Mouse (Mus musculus): Measurements from ENCODE around the gene Nrxn3. TPM values are rescaled to one million over a fixed set of nuclear protein-coding genes. Genes with fewer than 3 reads are reported as not detected.

Gene Nrxn3
- polyA plus RNA-seq, 1 experiment from 2014 or later, result 88.1 TPM

- no peak overlapping the region for H3K4me3 ChIP-seq (replicated peaks)
- H3K9me3 ChIP-seq, result no peaks in the 10 kb centered on the region
- H3K27ac ChIP-seq, result no peak overlapping the region
- H3K4me1 ChIP-seq (replicated peaks), result no peaks in the 10 kb centered on the region
- no peak overlapping the region for H3K9ac ChIP-seq (replicated peaks)
- no peak for ATAC-seq
- H3K27me3 ChIP-seq, result no peaks in the 10 kb centered on the region
- no peaks in the 10 kb centered on the region for H3K36me3 ChIP-seq
- H3K4me2 ChIP-seq (replicated peaks), result no peak overlapping the region
- 92% methylated on average over 6 of the region's 6 CpGs for WGBS
Observed at GRCm38 (mm10) chr12:89794741-89795140, 1072.1 kb downstream of the Nrxn3 start.

GRCm38 (mm10) chr12:89808217-89808616 lies 1085.5 kb downstream of the Nrxn3 start:
- peaks cover 8% of the 10 kb centered on the region for H3K27me3 ChIP-seq
- no peak overlapping the region for H3K4me2 ChIP-seq (replicated peaks)
- H3K9ac ChIP-seq (replicated peaks), result no peak overlapping the region
- no peaks in the 10 kb centered on the region for H3K36me3 ChIP-seq
- H3K4me3 ChIP-seq (replicated peaks), result no peak overlapping the region
- no peaks in the 10 kb centered on the region for H3K9me3 ChIP-seq
- H3K27ac ChIP-seq, result no peak overlapping the region
- WGBS, result 63% methylated on average over 3 of the region's 3 CpGs
- H3K4me1 ChIP-seq (replicated peaks), result peaks cover 19% of the 10 kb centered on the region
- no peak for ATAC-seq

- H3K9ac ChIP-seq (replicated peaks), result no peak overlapping the region
- H3K4me1 ChIP-seq (replicated peaks), result peaks cover 24% of the 10 kb centered on the region
- WGBS, result 81% methylated on average over 5 of the region's 5 CpGs
- ATAC-seq, result no peak
- no peak overlapping the region for H3K4me3 ChIP-seq (replicated peaks)
- H3K27ac ChIP-seq, result no peak overlapping the region
- H3K4me2 ChIP-seq (replicated peaks), result no peak overlapping the region
- H3K27me3 ChIP-seq, result peaks cover 21% of the 10 kb centered on the region
- H3K9me3 ChIP-seq, result no peaks in the 10 kb centered on the region
- no peaks in the 10 kb centered on the region for H3K36me3 ChIP-seq
Observed at GRCm38 (mm10) chr12:89810146-89810545, 1087.5 kb downstream of the Nrxn3 start.

GRCm38 (mm10) chr12:89811815-89812549 lies 1089.3 kb downstream of the Nrxn3 start:
- WGBS, result under 1% methylated on average over 36 of the region's 36 CpGs
- Histone ChIP-seq H3K27me3 (peaks cover 21% of the 10 kb centered on the region), H3K9ac (replicated peaks) (peak overlapping the region; percentile 68), H3K36me3 (no peaks in the 10 kb centered on the region), H3K27ac (peak overlapping the region; percentile 62), H3K4me1 (replicated peaks) (peaks cover 35% of the 10 kb centered on the region), H3K9me3 (no peaks in the 10 kb centered on the region), H3K4me2 (replicated peaks) (peak overlapping the region; percentile 90), H3K4me3 (replicated peaks) (peak overlapping the region; percentile 50)
- ATAC-seq, result peak; percentile 97

- Histone ChIP-seq H3K36me3 (no peaks in the 10 kb centered on the region), H3K4me2 (replicated peaks) (peak overlapping the region; percentile 90), H3K27ac (peak overlapping the region; percentile 39; the same call in 1 of the 2 replicates), H3K27me3 (peaks cover 21% of the 10 kb centered on the region), H3K9me3 (no peaks in the 10 kb centered on the region), H3K4me3 (replicated peaks) (peak overlapping the region; percentile 50), H3K4me1 (replicated peaks) (peaks cover 42% of the 10 kb centered on the region), H3K9ac (replicated peaks) (peak overlapping the region; percentile 68)
- WGBS, result under 1% methylated on average over 17 of the region's 17 CpGs
- no peak; the same call in 1 of the 2 replicates for ATAC-seq
Observed at GRCm38 (mm10) chr12:89812550-89813207, 1090.0 kb downstream of the Nrxn3 start.

- H3K9ac ChIP-seq (replicated peaks), result peak overlapping the region; percentile 43
- H3K9me3 ChIP-seq, result no peaks in the 10 kb centered on the region
- peaks cover 46% of the 10 kb centered on the region for H3K4me1 ChIP-seq (replicated peaks)
- H3K4me2 ChIP-seq (replicated peaks), result peak overlapping the region; percentile 90
- ATAC-seq, result no peak
- H3K4me3 ChIP-seq (replicated peaks), result peak overlapping the region; percentile 50
- WGBS, result 7% methylated on average over 13 of the region's 13 CpGs
- H3K36me3 ChIP-seq, result no peaks in the 10 kb centered on the region
- no peak overlapping the region for H3K27ac ChIP-seq
- H3K27me3 ChIP-seq, result peaks cover 21% of the 10 kb centered on the region
Observed at GRCm38 (mm10) chr12:89813294-89813693, 1090.6 kb downstream of the Nrxn3 start.

- no peak for ATAC-seq
- H3K4me3 ChIP-seq (replicated peaks), result peak overlapping the region; percentile 50
- no peaks in the 10 kb centered on the region for H3K9me3 ChIP-seq
- peak overlapping the region; percentile 43 for H3K9ac ChIP-seq (replicated peaks)
- no peaks in the 10 kb centered on the region for H3K36me3 ChIP-seq
- peaks cover 21% of the 10 kb centered on the region for H3K27me3 ChIP-seq
- H3K4me1 ChIP-seq (replicated peaks), result peaks cover 46% of the 10 kb centered on the region
- no peak overlapping the region for H3K27ac ChIP-seq
- H3K4me2 ChIP-seq (replicated peaks), result peak overlapping the region; percentile 90
- WGBS, result 76% methylated on average over 5 of the region's 5 CpGs
Observed at GRCm38 (mm10) chr12:89813718-89814117, 1091.0 kb downstream of the Nrxn3 start.

GRCm38 (mm10) chr12:89814536-89814935 lies 1091.9 kb downstream of the Nrxn3 start:
- Histone ChIP-seq H3K4me1 (replicated peaks) (peaks cover 46% of the 10 kb centered on the region), H3K4me2 (replicated peaks) (peak overlapping the region; percentile 90), H3K27me3 (peaks cover 21% of the 10 kb centered on the region), H3K27ac (0 out of 2 replicates have a peak overlapping the region, but pooled peaks have one; percentile 30), H3K9ac (replicated peaks) (no peak overlapping the region), H3K9me3 (no peaks in the 10 kb centered on the region), H3K4me3 (replicated peaks) (peak overlapping the region; percentile 50), H3K36me3 (no peaks in the 10 kb centered on the region)
- 47% methylated on average over 4 of the region's 4 CpGs for WGBS
- no peak for ATAC-seq

- peaks cover 14% of the 10 kb centered on the region; the same call in 1 of the 2 replicates for H3K27me3 ChIP-seq
- peak overlapping the region; percentile 0; the same call in 1 of the 2 replicates for H3K4me3 ChIP-seq (replicated peaks)
- WGBS, result 35% methylated on average over 9 of the region's 9 CpGs
- ATAC-seq, result peak; percentile 41
- peaks cover 43% of the 10 kb centered on the region for H3K4me1 ChIP-seq (replicated peaks)
- peak overlapping the region; percentile 35; the same call in 1 of the 2 replicates for H3K27ac ChIP-seq
- H3K4me2 ChIP-seq (replicated peaks), result peak overlapping the region; percentile 26
- no peak overlapping the region for H3K9ac ChIP-seq (replicated peaks)
- no peaks in the 10 kb centered on the region for H3K36me3 ChIP-seq
- no peaks in the 10 kb centered on the region for H3K9me3 ChIP-seq
Observed at GRCm38 (mm10) chr12:89817072-89817773, 1094.5 kb downstream of the Nrxn3 start.

GRCm38 (mm10) chr12:89818200-89818599 lies 1095.5 kb downstream of the Nrxn3 start:
- no peaks in the 10 kb centered on the region for H3K9me3 ChIP-seq
- no peak for ATAC-seq
- H3K36me3 ChIP-seq, result no peaks in the 10 kb centered on the region
- H3K9ac ChIP-seq (replicated peaks), result no peak overlapping the region
- H3K4me1 ChIP-seq (replicated peaks), result peaks cover 40% of the 10 kb centered on the region
- whole genome bisulfite sequencing, result 88% methylated on average over 2 of the region's 2 CpGs
- H3K27ac ChIP-seq, result no peak overlapping the region
- H3K4me3 ChIP-seq (replicated peaks), result no peak overlapping the region
- H3K4me2 ChIP-seq (replicated peaks), result no peak overlapping the region
- peaks cover 13% of the 10 kb centered on the region; the same call in 1 of the 2 replicates for H3K27me3 ChIP-seq

GRCm38 (mm10) chr12:89822141-89822540 lies 1099.5 kb downstream of the Nrxn3 start:
- no peak overlapping the region for H3K27ac ChIP-seq
- no peaks in the 10 kb centered on the region for H3K27me3 ChIP-seq
- no peak overlapping the region for H3K9ac ChIP-seq (replicated peaks)
- H3K4me1 ChIP-seq (replicated peaks), result peaks cover 23% of the 10 kb centered on the region
- no peak overlapping the region for H3K4me3 ChIP-seq (replicated peaks)
- WGBS, result 25% methylated on average over 4 of the region's 4 CpGs
- no peak for ATAC-seq
- H3K9me3 ChIP-seq, result no peaks in the 10 kb centered on the region
- H3K36me3 ChIP-seq, result no peaks in the 10 kb centered on the region
- no peak overlapping the region for H3K4me2 ChIP-seq (replicated peaks)

- no peaks in the 10 kb centered on the region for H3K9me3 ChIP-seq
- no peak overlapping the region for H3K9ac ChIP-seq (replicated peaks)
- H3K27ac ChIP-seq, result no peak overlapping the region
- H3K4me3 ChIP-seq (replicated peaks), result no peak overlapping the region
- peaks cover 4% of the 10 kb centered on the region; the same call in 1 of the 2 replicates for H3K4me1 ChIP-seq (replicated peaks)
- no peak overlapping the region for H3K4me2 ChIP-seq (replicated peaks)
- no peaks in the 10 kb centered on the region for H3K27me3 ChIP-seq
- no peak for ATAC-seq
- whole genome bisulfite sequencing, result 89% methylated on average over 2 of the region's 2 CpGs
- no peaks in the 10 kb centered on the region for H3K36me3 ChIP-seq
Observed at GRCm38 (mm10) chr12:89829927-89830326, 1107.3 kb downstream of the Nrxn3 start.
